Mouse (Mus musculus) gonadal fat pad, adult 2 months (tissue): ENCODE results near the gene Eci3. TPM values are rescaled to one million over a fixed set of nuclear protein-coding genes. Genes with fewer than 3 reads are reported as not detected.

ENCODE experiments used
- DNase-seq: peaks from one replicate; pipeline ENCODE4 v3.0.0-alpha.2; 2012; ENCODE audit warnings: low read depth
- polyA plus RNA-seq: library from polyadenylated mRNA; depleted of rRNA; stranded (reverse); fragments of >200 nt; gene quantifications from 2 replicates; pipeline ENCODE4 v1.2.3, GENCODE M21; 2012; rRNA removed

Gene Eci3
- polyA plus RNA-seq, 1 experiment = 2.0 TPM

GRCm38 (mm10) chr13:34934931-34935644 lies 28.5 kb downstream of the Eci3 start:
- DNase-seq = no peak

GRCm38 (mm10) chr13:34924210-34924609 lies 39.4 kb downstream of the Eci3 start, which contains the start of the genes Fam217a and 4933417A18Rik:
Gene Fam217a (minus strand): TSS chr13:34924310.
Gene 4933417A18Rik (plus strand): TSS chr13:34924409.
- DNase-seq = no peak

GRCm38 (mm10) chr13:34916520-34917167 lies 47.0 kb downstream of the Eci3 start:
- no peak for DNase-seq

- no peak for DNase-seq
Observed at GRCm38 (mm10) chr13:34914614-34915013, 49.0 kb downstream of the Eci3 start.

Other genes starting within 250 kb of the Eci3 start
- 0.28 and 0.61 TPM in 2 replicates for gene Fam50b, start 229.0 kb downstream of the Eci3 start, polyA plus RNA-seq
- 12.9 and 16.8 TPM in 2 replicates for gene Prpf4b, start 88.5 kb downstream of the Eci3 start, polyA plus RNA-seq
- gene Fam217a, start 39.5 kb downstream of the Eci3 start, polyA plus RNA-seq = 1.1 and 1.5 TPM in 2 replicates
- 0.16 TPM in 1 of 2 replicates, not detected in the other for gene 4933417A18Rik, start 39.4 kb downstream of the Eci3 start, polyA plus RNA-seq
- gene Eci2, start 63.3 kb upstream of the Eci3 start, polyA plus RNA-seq = 70.2 and 72.9 TPM in 2 replicates